Mouse (Mus musculus): ENCODE data around the gene Rhbdf1. TPM values are rescaled to one million over a fixed set of nuclear protein-coding genes. Genes with fewer than 3 reads are reported as not detected.

Rhbdf1 gene
- total RNA-seq (2015) = not detected in 2 replicates
- total RNA-seq (2017) = not detected in 2 replicates

DNA sequence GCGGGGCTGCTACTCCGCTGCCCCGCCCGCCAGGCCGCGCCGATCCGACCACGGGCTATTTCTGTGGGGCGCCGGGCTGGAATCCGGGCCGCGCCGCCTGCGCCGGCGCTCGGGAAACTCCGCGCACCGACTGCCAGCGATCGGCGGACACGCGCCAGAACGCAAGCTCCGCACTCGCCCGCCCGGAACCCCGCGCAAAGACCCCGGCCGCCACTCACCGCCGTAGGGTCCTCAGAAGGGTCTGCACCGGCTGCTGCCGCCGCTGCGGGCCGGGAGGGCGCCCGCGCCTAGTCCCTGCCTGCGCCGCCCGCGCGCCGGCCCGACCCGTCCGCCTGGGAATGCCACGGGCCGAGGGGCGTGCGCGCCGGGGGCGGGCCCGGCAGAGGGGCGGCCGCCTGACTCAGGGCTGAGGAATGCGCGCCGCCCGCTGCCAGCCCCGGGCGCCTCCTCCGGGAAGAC is at the start of gene Rhbdf1:
Gene Rhbdf1 (minus strand): TSS at position 350 of the 459 bp plus-strand sequence.
- ATAC-seq (ENCODE audit: poor library complexity, severe bottlenecking) = no peak

- no peak for ATAC-seq (ENCODE audit: poor library complexity, severe bottlenecking)
Observed at GRCm38 (mm10) chr11:32271178-32271577, 49.1 kb upstream of the Rhbdf1 start.

- ATAC-seq (ENCODE audit: poor library complexity, severe bottlenecking) = no peak
Observed at GRCm38 (mm10) chr11:32268952-32269351, 46.9 kb upstream of the Rhbdf1 start.

DNA sequence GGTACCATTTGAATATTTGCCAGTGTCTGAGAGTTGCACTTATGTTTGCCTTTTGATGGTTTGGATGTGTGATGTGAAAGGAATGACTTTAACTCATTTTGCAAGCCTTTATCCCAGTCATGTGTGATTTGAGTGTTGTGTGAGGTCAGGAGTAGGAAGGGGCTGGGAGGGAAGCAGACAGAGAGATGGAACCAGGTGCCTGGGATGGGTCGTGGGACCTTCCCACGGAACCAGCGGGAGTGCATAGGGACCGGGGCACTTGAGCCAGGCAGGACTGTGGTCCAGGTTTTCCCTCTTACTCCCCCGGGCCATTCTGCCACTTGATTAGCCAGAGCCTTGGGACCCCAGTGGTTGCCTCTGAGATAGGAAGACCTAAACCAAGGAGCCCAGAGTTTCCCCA is 45.9 kb upstream of the Rhbdf1 start:
- ATAC-seq (ENCODE audit: poor library complexity, severe bottlenecking) = no peak

GRCm38 (mm10) chr11:32267188-32267884 is 45.2 kb upstream of the Rhbdf1 start, which contains the start of gene Nprl3:
Nprl3 (minus strand) TSS chr11:32267707.
- ATAC-seq (ENCODE audit: poor library complexity, severe bottlenecking) = peak; percentile 95

GRCm38 (mm10) chr11:32266776-32267175 is 44.7 kb upstream of the Rhbdf1 start:
- ATAC-seq (ENCODE audit: poor library complexity, severe bottlenecking) = no peak

- ATAC-seq (ENCODE audit: poor library complexity, severe bottlenecking) = no peak
Observed at GRCm38 (mm10) chr11:32266194-32266593, 44.1 kb upstream of the Rhbdf1 start.

- ATAC-seq (ENCODE audit: poor library complexity, severe bottlenecking) = no peak
Observed at GRCm38 (mm10) chr11:32265117-32265738, 43.1 kb upstream of the Rhbdf1 start.

DNA sequence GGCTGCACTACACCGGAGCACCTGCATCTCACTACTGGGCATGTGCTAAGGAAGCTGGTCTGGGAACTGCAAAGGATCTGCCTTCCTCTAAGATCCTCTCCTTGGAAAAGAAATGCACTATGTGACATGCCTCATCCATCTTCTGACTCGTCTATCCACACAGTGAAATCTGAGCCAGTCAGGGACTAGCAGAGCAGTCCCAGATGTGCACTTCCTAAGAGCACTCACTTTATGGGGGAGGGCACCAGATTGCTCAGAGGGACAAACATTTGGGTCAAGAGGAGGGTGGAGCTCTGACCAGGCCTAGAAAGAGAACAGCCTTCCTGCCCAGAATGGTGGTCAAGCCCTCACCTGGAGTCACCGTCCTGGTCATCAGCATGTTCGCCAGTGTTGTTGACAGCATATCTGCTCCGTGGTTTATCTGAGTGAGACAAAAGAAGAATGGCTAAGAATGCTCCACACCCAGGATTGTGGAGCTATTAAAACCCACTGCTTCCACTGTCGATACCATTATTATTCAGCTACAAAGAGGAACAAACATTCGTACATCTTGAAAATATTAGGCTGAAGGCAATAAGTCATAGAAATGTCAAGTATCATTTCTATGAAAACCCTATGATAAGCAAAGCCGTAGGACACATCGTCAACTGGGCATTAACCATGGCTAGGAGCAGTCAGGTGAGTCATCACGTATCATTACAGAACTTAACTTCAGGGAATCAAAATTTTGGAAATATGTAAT is 40.7 kb upstream of the Rhbdf1 start:
- no peak for ATAC-seq (ENCODE audit: poor library complexity, severe bottlenecking)

DNA sequence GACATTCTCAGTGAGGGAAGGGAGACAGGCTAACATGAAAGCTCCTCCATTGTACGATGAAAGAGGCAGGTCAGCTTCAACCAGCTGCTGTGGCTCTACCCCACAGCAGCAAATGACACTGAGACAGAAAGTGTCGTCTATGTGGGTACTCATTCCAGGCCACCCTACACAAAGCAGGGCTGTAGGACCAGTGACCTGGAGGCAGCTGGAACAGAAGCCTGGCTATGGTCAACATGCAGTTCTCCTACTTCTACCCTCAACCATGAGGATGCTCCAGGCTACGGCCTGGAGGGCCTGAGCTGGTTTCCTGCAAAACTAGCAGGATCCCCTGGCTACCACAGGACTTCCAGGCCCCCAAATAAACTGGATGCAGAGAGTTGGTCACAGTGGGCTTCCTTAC is 34.5 kb upstream of the Rhbdf1 start:
- no peak for ATAC-seq (ENCODE audit: poor library complexity, severe bottlenecking)

GRCm38 (mm10) chr11:32256146-32256545 is 34.0 kb upstream of the Rhbdf1 start:
- ATAC-seq (ENCODE audit: poor library complexity, severe bottlenecking) = peak; percentile 30; the same call in 1 of the 2 replicates

- ATAC-seq (ENCODE audit: poor library complexity, severe bottlenecking) = no peak
Observed at GRCm38 (mm10) chr11:32253121-32253520, 31.0 kb upstream of the Rhbdf1 start.

- ATAC-seq (ENCODE audit: poor library complexity, severe bottlenecking) = peak; percentile 48
Observed at GRCm38 (mm10) chr11:32250880-32251763, 29.0 kb upstream of the Rhbdf1 start.

DNA sequence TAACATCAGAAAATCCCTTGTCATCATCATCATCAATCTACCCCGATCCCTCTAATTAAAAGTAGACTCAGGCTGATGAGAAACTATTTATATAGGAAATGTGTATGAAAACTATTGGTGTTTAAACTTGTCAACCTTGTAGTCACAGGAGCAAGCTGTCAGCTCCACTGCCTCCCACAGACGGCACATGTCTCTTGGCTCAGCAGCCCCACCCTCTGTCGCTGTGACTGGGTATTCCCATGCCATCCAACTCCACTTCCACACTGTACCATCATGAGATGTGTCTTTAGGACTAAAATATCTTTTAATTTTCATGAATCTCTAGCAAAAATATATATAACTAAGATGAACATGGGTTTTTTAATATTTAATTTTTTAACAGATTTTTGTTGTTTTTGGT is 26.2 kb upstream of the Rhbdf1 start:
- ATAC-seq (ENCODE audit: poor library complexity, severe bottlenecking) = no peak

GRCm38 (mm10) chr11:32247068-32247467 is 25.0 kb upstream of the Rhbdf1 start:
- ATAC-seq (ENCODE audit: poor library complexity, severe bottlenecking) = peak; percentile 53

DNA sequence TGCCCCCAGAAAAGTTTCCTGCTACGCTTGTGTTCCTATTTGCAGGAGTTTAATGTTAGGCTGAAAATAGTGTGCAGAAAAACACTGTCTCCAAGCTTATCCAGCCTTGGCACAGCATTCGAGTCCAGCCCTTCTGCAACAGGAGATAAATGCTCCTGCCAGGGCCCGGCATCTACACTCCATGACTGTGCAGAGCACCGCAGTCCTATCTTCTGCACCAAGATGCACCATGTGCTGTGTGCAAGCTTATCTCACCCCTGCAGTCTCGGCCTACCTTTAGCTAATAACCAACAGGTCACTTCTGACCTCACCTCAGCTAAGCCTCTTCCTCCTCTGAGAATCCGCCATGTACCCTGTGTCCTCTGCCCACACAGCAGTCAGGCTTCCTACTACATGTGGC is 23.5 kb upstream of the Rhbdf1 start:
- ATAC-seq (ENCODE audit: poor library complexity, severe bottlenecking) = peak; percentile 45

DNA sequence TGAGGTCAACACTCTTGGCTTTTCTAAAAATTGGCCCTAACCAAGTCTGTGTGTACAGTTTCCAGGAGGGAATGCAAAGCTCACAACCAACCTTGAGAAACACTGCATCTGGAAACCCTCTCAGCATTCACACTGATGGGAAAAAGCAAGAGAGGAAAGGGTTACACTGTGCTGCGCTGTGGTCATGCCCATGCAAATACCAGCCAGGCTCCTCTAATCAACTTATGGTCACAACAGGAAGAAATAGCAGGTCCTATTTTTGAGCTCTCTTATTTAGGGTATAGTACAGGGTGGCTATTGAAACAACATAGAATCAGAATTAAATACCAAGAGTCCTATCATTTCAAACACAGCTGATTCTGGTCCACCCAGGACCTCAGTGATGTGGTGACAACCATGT is 22.5 kb upstream of the Rhbdf1 start:
- no peak for ATAC-seq (ENCODE audit: poor library complexity, severe bottlenecking)

- ATAC-seq (ENCODE audit: poor library complexity, severe bottlenecking) = no peak
Observed at GRCm38 (mm10) chr11:32244064-32244463, 22.0 kb upstream of the Rhbdf1 start.

DNA sequence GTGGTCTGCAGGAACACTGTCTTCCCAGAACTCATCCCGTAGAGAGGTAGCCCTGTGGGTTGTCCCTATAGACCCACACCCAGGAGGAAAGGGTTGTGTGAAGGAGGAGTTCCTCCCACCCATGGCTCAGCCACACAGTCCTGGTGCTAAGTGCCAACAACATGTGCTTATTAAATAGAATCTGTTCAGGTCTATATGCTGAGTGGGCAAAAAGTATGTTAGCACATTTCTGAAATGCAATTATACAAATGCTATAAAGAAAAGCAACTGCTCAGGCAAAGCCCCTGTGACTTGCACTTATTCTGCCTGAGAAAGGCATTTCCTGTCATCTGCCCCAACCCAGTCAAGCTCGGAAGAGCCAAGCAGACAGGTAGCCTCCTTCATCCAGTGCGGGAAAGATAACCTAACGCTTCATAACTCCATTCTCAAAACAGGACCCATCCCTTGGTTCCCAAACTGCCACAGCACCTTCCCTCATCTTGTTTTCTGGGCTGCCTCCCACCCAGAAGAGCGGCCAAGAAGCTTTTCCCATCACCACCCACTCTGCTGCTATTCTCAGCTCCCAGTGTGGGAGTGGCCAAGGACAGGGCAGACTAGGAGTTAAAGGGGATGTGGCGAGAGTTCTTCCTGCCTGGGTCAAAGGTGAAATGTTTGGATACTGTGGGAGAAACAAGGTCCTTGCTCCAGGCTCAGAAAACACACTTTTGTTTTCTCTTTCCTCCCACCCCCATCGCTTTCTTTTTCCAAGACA is 21.3 kb upstream of the Rhbdf1 start:
- ATAC-seq (ENCODE audit: poor library complexity, severe bottlenecking) = no peak

DNA sequence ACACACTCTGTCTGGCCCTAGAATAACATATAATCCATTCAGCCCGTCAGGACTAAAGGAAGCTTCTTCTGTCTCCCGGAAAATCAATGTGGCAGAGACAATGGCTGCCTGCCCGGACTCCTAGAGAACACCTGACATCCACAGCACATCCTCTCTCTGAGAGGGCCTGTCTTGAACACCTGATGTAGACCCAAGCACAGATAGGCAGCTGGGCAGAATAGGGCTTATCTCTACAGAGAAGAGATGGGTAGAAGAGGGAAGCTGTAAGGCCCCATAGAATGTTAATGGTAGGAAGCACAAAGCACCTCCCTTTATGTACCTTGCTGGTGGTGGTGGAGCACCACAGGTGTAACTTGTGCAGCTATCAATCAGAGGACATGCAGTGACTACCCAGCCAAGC is 20.1 kb upstream of the Rhbdf1 start:
- ATAC-seq (ENCODE audit: poor library complexity, severe bottlenecking) = no peak

Measured in megakaryocyte, adult 5-6 weeks (primary cell).